Mouse (Mus musculus): ENCODE results near the gene Kcnab3.
A peak's percentile ranks its signal among the peaks of the same experiment; 100 is the strongest.
"Not testable (repeated sequence)": the region's sequence is repeated elsewhere in the genome, so short reads cannot be mapped to it uniquely, and the experiment has no call there.

Gene Kcnab3

DNA sequence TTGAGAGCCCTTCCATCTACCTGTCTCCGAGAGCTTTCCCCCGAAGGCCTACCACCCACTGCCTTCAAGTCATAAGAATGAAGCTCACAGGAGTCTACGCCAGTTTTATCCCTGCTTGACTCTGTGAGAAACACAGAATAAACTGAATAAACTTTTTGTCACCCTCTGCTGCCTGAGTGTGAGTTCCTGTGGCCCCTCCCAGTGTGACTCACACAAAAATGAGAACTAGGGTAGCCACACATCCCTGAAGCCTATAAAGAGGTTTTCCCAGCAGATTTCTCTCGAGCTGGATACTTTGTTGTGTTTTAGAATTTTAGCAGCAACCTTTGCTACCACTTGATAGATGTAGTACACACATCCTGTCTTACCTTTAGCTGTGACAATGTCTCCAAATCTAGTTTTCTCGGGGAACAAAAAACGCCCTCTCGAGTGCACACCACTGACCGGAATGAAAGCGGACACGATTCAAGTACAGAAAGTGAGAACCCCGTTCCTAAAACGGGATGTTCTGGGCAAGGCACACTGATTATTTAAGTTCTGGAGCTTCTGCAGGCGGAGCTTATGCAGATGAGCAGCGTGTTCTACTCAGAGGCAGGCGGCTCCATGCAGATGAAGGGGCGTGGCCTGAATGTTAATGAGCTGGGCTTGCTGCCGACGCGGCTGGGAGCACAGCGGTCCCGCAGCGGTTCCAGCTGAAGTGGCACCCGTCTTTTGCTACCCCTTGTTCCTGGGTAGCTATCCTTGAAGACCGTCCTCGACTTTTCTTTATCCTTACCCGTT lies at the start of gene Kcnab3:
Kcnab3 (plus strand) TSS at position 631 of the 780 bp plus-strand sequence.
- DNase-seq (ENCODE audit: low spot score in 2 of 2), result peak; percentile 83

DNA sequence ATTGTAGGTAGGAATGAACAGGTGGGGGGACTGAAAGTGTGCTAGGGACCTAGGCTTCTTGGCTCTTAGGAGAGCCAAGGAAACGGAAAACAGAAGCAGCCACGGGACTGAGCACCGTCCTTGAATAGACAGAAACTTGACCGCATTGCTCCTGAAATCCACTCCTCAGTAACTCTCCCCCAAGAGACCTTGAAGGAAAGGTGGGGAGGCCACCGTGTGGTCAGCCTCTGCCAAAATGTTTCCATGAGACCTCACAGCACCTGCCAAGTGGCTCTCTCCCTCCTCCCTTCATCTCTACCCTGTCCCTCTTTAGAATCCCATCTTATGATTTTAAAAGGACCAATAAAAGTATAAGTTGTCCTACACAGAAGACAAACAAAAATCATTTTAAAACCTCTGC lies 48.8 kb upstream of the Kcnab3 start:
- no peak for DNase-seq (ENCODE audit: low spot score in 2 of 2)

DNA sequence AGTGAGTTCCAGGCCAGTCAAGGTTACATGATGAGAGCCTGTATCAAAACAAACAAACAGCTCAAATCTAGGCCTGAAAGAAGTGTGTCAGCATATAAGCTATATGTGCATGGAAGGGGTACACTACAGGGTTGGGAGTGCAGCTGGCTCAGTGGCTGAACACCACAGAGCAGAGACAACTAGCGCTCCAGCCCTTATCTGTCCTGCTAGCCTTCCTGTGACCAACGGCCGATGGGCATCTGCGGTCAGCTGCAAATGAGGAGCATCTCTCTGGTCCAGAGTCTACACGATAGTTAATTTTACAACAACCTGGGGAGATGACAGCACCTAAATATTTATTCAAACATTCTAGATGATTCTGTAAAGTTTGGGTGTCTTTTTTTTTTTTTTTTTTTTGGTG lies 34.9 kb upstream of the Kcnab3 start:
- DNase-seq (ENCODE audit: low spot score in 2 of 2), result no peak

DNA sequence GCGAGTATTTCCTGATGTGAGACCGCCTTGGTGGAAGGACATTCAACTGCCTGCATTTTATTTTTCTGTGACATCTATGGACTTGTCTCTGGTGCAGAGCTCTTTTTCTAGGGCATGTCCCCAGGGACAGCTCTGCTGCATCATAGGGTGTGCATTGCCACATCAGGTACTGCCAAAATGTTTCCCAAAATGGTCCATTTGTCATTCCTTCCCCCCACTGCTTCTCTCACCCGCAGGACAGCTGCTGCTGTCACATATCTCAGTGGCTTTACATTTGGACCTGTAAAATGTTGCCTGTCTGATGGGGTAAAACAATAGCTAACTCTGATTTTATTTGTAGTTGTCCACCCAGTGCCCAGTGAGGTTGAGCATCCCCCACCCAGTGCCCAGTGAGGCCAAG lies 30.8 kb upstream of the Kcnab3 start:
- DNase-seq (ENCODE audit: low spot score in 2 of 2), result no peak

DNA sequence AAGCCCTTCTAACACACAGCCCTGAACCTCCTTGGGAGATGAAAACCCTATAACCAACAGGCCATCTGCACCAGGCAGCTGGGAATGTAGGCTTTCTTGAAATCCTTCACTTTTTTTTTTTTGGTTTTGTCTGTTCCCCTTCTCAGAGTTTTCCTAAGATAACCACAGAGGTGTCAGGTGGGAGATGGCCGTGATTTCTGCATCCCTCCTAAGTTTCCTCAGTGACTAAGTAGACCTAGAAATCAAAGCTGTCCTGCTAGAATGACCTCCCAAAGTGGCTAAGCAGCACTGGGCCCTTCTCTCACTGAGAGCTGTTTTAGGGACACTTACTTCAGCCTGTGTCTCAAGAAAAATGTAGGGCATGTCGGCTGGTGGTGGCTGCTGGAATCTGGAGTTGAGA lies 28.3 kb upstream of the Kcnab3 start:
- DNase-seq (ENCODE audit: low spot score in 2 of 2), result no peak

DNA sequence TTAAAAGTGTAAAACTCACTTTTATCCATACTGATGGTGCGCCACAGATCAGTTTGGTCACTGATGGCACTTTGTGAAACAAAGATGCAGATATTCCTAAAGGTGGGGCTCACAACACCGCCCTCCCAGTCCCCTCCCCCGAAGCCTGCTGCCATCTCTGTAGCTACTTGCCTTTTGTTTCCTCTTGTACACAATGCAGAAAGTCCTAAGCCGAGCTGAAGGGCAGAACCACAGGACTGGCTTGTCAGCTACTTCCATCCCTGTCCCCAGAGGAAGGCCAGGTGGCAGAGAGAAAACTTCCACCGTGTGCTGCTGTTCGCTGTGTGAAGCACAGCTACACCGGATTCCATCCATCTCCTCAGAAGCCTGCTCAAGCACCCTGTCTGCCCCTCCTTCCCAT lies 27.8 kb upstream of the Kcnab3 start:
- DNase-seq (ENCODE audit: low spot score in 2 of 2), result no peak

DNA sequence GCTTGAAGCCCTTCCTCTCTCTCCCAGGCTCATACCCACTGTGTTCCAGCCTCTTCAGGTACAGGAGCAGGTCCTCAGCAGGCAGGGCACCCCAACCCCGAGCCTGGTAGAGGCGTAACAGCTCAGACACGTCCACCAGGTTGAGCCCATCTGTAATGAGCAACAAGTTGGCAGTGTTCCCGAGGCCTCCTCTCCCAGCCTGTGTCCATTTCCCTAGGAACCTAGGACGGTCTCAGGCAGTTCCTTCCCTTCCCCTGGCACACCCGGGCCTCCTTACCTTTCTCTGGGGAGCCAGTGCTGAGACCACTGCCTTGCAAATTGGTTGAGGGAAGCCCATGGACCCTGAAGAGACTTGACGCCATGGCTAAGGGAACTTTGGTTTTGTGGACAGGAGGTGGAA lies 23.2 kb upstream of the Kcnab3 start:
- no peak for DNase-seq (ENCODE audit: low spot score in 2 of 2)

DNA sequence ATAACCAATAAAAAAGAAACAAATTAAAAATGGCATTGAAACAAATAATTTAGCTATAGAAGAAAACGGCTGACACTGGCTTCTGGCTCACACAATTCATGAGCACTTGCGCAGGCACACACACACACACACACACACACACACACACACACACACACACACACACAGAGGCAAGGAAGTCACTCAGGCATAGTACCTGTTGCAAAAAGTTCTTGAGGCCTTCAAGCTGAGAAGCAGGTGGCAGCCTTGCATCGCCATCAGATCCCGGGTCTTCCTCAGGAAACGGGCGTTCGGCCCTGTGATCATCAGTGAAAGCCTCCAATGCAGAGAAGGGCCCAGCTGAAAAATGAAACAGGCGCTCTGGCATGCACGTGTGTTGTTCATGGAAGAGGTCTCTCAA lies 20.8 kb upstream of the Kcnab3 start:
- DNase-seq (ENCODE audit: low spot score in 2 of 2), result no peak

DNA sequence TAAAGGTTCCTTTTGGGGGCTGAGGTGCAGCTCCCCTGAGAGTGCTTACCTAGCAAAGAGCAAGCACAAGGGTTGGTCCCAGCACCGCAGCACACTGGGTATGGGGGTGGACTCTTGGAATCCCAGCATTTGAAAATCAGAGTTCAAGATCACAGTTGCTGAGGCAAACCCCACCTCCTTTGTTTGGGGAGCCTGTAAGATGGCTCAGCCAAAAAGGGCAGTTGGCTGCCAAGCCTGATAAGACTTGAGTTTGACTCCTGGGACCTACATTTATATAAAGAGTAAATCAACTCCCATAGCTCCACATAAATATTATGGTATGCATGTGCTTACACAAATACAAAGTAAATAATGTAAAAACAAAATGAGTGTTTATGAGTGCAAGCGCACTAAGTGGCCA lies 20.0 kb upstream of the Kcnab3 start:
- no peak for DNase-seq (ENCODE audit: low spot score in 2 of 2)

DNA sequence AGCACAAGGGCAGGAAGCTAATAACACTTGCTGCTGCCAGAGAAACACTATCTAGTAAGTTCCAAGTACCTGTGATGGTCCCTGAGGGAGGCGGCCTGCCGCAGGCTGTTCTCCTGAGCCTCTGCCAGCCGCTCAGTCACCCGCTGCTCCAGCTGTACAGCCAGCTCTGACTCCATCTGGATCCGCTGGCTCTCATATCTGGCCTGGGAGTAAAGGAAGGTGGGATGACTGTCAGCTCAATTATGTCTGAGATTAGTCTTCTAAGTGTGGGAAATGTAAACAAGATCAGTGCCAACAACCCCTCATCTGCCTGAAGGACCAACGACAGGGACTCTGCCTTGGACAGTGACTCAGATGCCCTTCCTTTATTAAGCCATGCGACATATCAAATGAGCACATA lies 14.8 kb upstream of the Kcnab3 start:
- no peak for DNase-seq (ENCODE audit: low spot score in 2 of 2)

DNA sequence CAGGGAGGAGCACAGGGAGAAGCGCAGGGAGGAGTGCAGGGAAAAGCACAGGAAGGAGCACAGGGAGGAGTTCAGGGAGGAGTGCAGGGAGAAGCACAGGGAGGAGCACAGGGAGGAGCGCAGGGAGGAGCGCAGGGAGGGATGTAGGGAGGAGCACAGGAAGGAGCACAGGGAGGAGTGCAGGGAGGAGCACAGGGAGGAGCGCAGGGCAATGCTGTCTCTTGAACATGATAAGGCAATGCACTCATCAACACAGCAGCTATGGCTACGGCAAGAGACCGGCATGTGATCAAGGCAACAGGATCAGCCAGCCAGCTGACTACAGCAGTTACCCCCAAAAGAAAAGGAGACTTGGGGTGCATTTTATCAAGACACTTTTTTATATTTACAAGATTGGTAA lies 9.7 kb upstream of the Kcnab3 start:
- DNase-seq (ENCODE audit: low spot score in 2 of 2), result no peak

DNA sequence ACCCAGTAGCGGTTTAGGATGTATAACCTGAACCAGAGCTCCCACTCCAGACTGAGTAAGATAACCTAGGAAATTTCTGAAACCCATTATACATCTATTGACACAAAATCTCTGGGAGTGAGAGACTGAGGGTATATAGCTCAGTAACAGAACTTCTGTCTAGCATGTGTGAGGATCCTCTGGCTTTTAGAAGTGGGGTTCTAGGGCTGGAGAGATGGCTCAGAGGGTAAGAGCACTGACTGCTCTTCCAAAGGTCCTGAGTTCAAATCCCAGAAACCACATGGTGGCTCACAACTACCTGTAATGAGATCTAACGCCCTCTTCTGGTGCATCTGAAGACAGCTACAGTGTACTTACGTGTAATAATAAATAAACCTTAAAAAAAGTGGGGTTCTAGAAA lies 8.1 kb upstream of the Kcnab3 start:
- not testable (repeated sequence) for DNase-seq (ENCODE audit: low spot score in 2 of 2)

DNA sequence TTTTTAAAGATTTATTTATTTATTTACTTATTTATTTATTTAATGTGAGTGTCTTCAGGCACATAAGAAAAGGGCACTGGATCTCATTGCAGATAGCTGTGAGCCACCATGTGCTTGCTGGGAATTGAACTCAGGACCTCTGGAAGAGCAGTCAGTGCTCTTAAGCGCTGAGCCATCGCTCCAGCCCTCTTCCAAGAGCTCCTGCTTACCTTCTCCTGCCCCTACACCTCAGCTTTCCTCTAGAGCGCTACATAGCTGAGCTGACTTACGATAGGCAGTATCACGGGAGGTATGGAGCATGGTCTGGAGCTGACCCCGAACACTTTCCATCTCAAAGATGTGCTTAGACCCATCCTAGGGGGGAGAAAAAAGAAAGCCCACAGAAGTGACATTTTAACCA lies 4.5 kb upstream of the Kcnab3 start:
- DNase-seq (ENCODE audit: low spot score in 2 of 2), result no peak

DNA sequence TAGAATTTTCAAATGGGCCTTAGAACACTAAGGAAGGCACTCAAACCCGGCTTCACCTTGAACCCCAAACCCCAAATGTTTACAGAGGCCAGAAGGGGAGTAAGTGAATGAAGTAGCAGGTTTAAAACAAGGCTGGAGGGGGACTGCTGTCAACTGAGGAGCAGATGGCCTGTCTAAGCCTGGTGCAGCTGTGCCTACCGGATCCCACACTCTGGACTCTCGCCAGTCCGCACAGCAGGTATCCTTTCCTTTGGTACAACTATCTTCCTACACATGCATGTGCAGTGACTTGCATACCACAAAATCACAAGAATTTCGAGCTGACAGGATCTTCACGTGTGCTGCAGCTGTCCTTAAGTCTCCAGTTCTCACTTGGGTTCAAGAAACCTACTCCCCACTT lies 4.0 kb upstream of the Kcnab3 start:
- DNase-seq (ENCODE audit: low spot score in 2 of 2), result no peak

DNA sequence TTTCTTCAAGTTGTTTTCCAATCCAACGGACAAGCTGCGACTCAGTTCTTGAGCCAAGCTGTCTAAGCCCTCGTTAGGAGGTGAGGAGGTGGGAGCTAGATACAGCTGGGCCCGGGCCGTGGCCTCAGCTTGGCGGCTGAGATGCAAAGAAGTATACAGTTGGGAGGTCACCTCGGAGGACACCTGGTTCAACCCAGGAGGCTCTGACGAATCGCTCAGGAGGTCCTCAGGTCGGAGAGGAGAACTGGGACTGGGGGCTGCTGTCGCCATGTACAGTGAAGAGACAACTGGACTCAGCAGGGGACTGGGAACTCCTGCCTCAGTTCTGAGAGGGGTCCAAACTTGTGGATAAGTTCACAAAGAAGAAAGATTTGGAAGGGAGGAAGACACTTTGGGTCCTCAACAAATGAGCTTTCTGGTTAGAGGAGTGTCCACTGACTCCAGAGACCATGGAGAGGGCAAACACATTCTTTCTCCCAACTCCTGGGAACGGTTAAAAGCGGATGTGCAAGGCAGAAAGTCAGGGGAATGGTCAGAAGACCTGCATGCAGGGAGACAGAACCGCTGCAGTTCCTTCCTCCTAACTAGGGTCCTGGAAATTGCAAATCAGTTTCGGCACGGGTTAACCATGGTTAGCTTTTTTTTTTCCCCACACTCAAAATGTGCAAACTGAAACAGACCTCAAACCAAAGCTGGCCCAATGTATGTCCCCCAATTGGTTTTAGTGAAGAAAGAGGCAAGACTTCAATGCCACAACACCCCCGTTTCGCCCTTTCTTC lies 3.2 kb upstream of the Kcnab3 start:
- peak in 1 of 2 experiments; percentile 22 for DNase-seq (ENCODE audit: low spot score in 2 of 2)

DNA sequence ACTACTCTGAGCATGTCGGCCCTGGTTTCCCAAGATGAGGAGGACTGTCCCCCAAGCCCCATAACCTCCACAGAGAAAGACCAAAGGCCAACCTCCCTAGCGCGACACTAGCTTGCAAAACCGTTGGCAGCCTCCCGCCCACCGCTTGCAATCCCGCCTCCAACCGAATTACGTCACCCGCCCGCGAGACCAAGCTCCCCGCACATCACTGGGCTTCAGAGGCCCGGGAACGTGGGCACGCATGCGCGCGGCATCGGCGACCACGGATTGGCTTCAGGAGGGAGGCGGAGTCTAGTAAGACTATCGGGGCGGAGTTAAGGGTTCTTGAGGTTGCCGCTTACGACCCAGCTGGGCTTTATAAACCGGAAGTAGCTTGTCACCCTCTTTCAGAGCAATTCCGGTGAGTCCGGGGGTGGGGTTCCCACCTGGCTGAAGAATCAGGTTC lies 2.4 kb upstream of the Kcnab3 start, which contains the start of the genes Cntrob and Trappc1:
Cntrob (minus strand) TSS at position 109 of the 445 bp plus-strand sequence.
Trappc1 (plus strand) TSS at position 314 of the 445 bp plus-strand sequence.
- DNase-seq (ENCODE audit: low spot score in 2 of 2), result peak; percentile 99 to 100

DNA sequence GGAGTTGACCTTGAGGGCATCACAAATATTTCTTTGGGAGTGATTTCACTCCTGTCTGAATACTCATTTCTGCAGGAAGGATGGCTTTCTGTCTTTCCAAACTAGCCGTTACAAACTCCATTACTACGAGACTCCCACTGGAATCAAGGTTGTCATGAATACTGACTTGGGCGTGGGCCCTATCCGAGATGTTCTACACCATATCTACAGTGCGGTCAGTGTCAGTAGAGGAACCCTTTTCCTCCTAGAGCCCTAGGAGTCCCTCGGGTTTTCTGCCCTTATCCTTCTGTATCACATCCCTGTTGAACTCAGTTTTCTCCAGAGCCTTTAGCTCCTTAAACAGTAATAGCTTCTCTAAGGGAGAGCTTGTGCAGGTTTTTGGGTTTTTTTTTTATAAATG lies 1.3 kb upstream of the Kcnab3 start:
- no peak for DNase-seq (ENCODE audit: low spot score in 2 of 2)

DNA sequence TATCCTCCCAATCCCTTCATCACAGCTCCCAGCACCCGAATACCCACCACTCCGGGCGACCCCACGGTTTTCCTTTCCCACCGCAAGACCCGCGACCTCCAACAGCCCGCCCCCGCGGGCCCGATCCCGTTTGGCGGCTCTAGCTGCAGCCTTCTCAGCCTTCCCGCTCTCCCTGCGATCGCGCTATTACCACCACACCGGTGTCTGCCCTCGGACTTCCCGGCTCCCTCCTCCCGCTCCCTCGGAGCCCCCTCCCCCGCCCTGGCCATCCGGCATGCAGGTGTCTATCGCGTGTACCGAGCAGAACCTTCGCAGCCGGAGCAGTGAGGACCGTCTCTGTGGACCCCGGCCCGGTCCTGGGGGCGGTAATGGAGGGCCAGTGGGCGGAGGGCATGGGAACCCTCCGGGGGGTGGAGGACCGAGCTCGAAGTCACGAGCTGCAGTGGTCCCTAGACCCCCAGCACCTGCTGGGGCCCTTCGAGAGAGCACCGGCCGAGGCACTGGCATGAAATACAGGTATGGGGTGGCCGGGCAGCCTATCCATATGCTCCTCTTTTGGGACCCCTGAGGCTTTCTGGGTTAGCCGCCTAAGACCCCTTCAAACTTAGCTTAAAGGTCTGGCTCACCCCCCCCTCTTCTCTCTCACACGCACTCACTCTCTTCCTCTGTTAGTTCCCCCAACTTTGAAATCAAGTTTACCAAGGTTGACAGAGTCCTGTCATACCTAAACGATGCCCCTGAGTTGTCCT lies 524 bp downstream of the Kcnab3 start:
- DNase-seq (ENCODE audit: low spot score in 2 of 2), result peak; percentile 33 to 47

DNA sequence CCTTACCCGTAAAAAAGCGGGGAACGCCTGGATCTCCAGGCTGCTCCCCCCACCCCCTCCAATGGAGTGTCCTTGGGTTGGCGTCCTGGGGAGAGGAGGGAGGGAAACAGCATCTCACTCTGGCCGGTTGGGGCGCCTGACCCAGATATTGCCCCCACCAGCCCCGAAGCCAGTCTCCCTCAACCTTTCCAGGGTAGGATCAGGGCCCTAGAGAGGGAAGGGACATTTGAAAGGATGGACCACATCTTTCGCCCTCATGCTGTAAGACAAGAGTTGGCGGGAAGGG lies 1.0 kb downstream of the Kcnab3 start:
- no peak for DNase-seq (ENCODE audit: low spot score in 2 of 2)

DNA sequence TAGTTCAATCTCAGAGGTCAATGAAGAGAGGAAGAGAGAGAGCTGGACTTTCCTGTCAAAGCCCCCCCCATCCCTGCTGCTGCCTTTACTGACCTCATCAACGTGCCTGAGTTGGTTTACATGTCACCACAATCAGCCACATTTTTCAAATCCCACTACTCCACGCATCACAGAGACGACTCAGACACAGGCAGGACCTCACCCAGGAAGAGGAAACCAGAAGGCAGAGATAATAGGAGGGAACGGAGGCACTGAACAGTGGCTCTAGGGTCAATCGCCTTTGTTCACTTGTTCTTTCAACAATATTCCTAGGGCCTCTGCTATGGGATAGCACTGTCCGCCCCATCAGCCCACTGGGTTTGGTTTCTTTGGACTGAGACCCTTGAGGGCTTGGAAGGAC lies 1.6 kb downstream of the Kcnab3 start:
- no peak for DNase-seq (ENCODE audit: low spot score in 2 of 2)

DNA sequence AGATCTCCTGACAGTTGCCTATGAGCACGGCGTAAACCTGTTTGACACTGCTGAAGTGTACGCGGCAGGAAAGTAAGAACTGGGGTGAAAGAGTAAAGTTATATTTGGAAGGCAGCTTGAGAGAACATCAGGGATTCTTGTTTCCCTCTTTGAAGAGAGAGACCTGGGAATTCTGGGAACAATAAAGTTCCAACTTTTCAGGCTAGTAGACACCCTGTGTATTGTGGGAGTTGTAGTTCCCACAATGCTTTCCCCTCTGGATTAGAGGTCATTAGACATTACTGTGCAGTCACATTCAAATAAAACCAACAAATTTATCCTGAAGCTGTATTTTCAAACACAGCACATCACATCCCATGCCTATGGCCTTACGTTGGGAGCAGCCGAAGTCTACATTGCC lies 2.5 kb downstream of the Kcnab3 start:
- DNase-seq (ENCODE audit: low spot score in 2 of 2), result no peak

DNA sequence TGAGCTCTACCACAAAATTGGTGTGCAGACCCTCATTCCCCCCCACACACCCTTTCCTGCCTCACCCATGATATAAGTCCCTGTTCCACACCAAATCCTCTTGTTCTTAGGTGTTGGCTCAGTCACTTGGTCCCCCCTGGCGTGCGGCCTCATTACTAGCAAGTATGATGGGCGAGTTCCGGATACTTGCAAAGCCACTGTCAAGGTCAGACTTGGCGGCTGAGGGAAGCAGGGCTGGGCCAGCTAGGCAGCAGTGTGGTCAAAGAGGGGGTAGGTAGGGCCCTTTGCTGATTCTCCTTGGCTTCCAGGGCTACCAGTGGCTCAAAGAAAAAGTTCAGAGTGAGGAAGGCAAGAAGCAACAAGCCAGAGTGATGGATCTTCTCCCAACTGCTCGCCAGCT lies 5.1 kb downstream of the Kcnab3 start:
- no peak for DNase-seq (ENCODE audit: low spot score in 2 of 2)
